Mouse (Mus musculus) testis, postnatal 10 days (tissue): Measurements from ENCODE around the gene Dsel.

Experiments
- DNase-seq: peaks from one replicate; pipeline ENCODE4 v3.0.0; 2021; ENCODE audit warnings: low spot score

The Dsel gene

GRCm38 (mm10) chr1:111864779-111865165, at the start of gene Dsel:
Gene Dsel (minus strand): TSS chr1:111864918.
- DNase-seq, result peak; percentile 98

GRCm38 (mm10) chr1:111911424-111911823, 46.7 kb upstream of the Dsel start:
- DNase-seq, result no peak

GRCm38 (mm10) chr1:111883336-111883735, 18.6 kb upstream of the Dsel start:
- no peak for DNase-seq

GRCm38 (mm10) chr1:111875784-111876183, 11.1 kb upstream of the Dsel start:
- DNase-seq, result no peak

GRCm38 (mm10) chr1:111873196-111873595, 8.5 kb upstream of the Dsel start:
- DNase-seq, result no peak

GRCm38 (mm10) chr1:111865467-111865866, 749 bp upstream of the Dsel start:
- DNase-seq, result no peak

- peak; percentile 82 for DNase-seq
These were observed 497 bp downstream of the Dsel start for GRCm38 (mm10) chr1:111864063-111864778.

GRCm38 (mm10) chr1:111857852-111858251, 6.9 kb downstream of the Dsel start:
- DNase-seq, result no peak

GRCm38 (mm10) chr1:111852439-111852838, 12.3 kb downstream of the Dsel start:
- DNase-seq, result no peak

GRCm38 (mm10) chr1:111833583-111834225, 31.0 kb downstream of the Dsel start:
- no peak for DNase-seq
